Mouse (Mus musculus) spleen, adult 2 months (tissue): ENCODE data around the gene Krt8. TPM values are rescaled to one million over a fixed set of nuclear protein-coding genes. Genes with fewer than 3 reads are reported as not detected.

Source experiments
- DNase-seq, 2 experiments: peaks; one replicate each; pipeline versions ENCODE4 v3.0.0 to v3.0.0-alpha.2; 2012 to 2021; ENCODE audit warnings: low spot score in 2 of 2, low read depth in 1 of 2
- H3K27ac ChIP-seq: fragments of 200-500 bp; 2 replicates; pipeline ENCODE4 v1.5.1; 2012; ENCODE audit warnings: low read length, inconsistent platforms; ENCODE audit not compliant: insufficient read depth
- H3K27me3 ChIP-seq: fragments of 200-500 bp; 2 replicates; pipeline ENCODE4 v1.6.1; 2012; ENCODE audit warnings: mild to moderate bottlenecking, moderate library complexity, low read length, inconsistent platforms; ENCODE audit not compliant: control insufficient read depth, insufficient read depth
- H3K36me3 ChIP-seq: fragments of 200-500 bp; 2 replicates; pipeline ENCODE4 v1.6.1; 2012; ENCODE audit warnings: mild to moderate bottlenecking, low read length, inconsistent platforms; ENCODE audit not compliant: control insufficient read depth, insufficient read depth
- H3K4me1 ChIP-seq: fragments of 200-500 bp; 2 replicates; pipeline ENCODE4 v1.6.1; 2011; ENCODE audit warnings: inconsistent platforms; ENCODE audit not compliant: control insufficient read depth, insufficient read depth, insufficient read length
- H3K4me3 ChIP-seq: fragments of 200-500 bp; 2 replicates; pipeline ENCODE4 v1.5.1; 2011; ENCODE audit warnings: mild to moderate bottlenecking, inconsistent platforms; ENCODE audit not compliant: insufficient read depth, insufficient read length; ENCODE audit errors: extremely low read depth
- CTCF ChIP-seq: fragments of 200-500 bp; IDR thresholded peaks from 2 replicates; pipeline ENCODE4 v1.5.1; 2011; ENCODE audit warnings: mild to moderate bottlenecking, inconsistent platforms; ENCODE audit not compliant: insufficient read depth, insufficient read length, insufficient replicate concordance; ENCODE audit errors: extremely low read depth
- POLR2A ChIP-seq: fragments of 200-500 bp; IDR thresholded peaks from 2 replicates; pipeline ENCODE4 v1.6.1; 2011; ENCODE audit warnings: low read depth, low read length, inconsistent platforms
- WGBS: fragments of 180-500 bp; shearing (Covaris S2); methylation state at CpG from one replicate; pipeline ENCODE4 v1.1.7; 2018; 5-methylcytosine and 5-hydroxymethylcytosine counted together
- polyA plus RNA-seq: library from polyadenylated mRNA; depleted of rRNA; stranded (reverse); fragments of >200 nt; gene quantifications from 2 replicates; pipeline ENCODE4 v1.2.3, GENCODE M21; 2012

Gene Krt8
- polyA plus RNA-seq, 1 experiment: 2.2 TPM

DNA sequence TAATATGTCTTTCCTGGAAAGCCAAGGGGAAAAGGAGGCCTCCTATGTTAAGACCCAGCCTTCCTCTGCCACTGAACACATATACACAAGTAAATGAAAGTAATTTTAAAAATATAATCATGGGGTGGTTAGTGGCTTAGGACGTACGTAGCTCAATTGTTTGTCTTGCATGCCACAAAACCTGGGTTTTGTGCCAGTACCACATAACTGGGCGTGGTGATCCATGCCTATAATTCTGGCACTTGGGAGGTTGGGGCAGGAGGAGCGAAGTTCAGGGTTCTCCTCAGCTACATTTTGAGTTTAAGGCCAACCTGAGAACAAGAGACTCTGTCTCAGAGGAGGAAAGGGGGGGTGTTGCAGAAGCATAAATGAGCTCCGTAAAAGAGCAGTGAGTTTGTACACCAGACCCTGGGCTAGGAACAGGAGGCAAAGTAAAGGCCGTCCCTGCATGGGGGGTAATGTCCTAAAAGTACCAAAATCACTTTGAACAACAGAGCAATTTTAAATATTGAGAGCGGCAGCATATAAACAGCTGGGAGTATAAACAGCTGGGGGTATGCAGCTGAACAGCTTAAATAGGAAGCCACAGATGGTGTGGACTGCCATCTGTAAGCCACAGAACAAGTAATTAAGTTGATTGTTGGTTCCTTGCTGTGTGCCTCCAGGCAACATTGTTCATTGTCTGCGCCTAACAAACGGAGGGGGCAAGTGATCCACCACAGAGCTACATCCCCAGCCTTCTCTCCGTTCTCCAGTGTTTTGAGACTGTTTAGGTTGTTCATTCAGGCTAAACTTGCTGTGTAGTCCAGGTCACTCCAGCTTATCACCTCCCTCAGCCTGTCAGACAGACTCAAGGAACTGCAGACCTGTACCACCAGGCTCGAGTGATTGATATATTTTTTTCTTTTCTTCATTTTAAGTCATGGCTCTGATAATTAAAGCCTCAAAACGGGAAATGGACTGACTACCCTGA is 3.1 kb upstream of the Krt8 start:
- DNase-seq: no peak
- no peak overlapping the region for H3K27ac ChIP-seq
- H3K27me3 ChIP-seq: 0 out of 2 replicates have a peak, but pooled peaks cover 3% of the 10 kb centered on the region
- TF ChIP-seq CTCF: no peak
- H3K4me3 ChIP-seq: no peak overlapping the region
- no peaks in the 10 kb centered on the region for H3K36me3 ChIP-seq
- peaks cover 4% of the 10 kb centered on the region for H3K4me1 ChIP-seq
- 48% methylated on average over 12 of the region's 12 CpGs for WGBS

- TF ChIP-seq POLR2A (no peak), CTCF (no peak)
- no peak for DNase-seq
- no peak overlapping the region for H3K4me3 ChIP-seq
- H3K27ac ChIP-seq: no peak overlapping the region
- no peaks in the 10 kb centered on the region; the same call in 1 of the 2 replicates for H3K4me1 ChIP-seq
- 40% methylated on average over 11 of the region's 11 CpGs for WGBS
- no peaks in the 10 kb centered on the region for H3K36me3 ChIP-seq
- H3K27me3 ChIP-seq: 0 out of 2 replicates have a peak, but pooled peaks cover 3% of the 10 kb centered on the region
Measured at GRCm38 (mm10) chr15:102006317-102006716, 2.0 kb upstream of the Krt8 start.

GRCm38 (mm10) chr15:102005290-102005689 is 1.0 kb upstream of the Krt8 start:
- Histone ChIP-seq H3K4me3 (no peak overlapping the region), H3K36me3 (no peaks in the 10 kb centered on the region), H3K27me3 (0 out of 2 replicates have a peak, but pooled peaks cover 3% of the 10 kb centered on the region), H3K27ac (no peak overlapping the region), H3K4me1 (no peaks in the 10 kb centered on the region; the same call in 1 of the 2 replicates)
- no peak for DNase-seq
- 65% methylated on average over 4 of the region's 4 CpGs for WGBS
- TF ChIP-seq CTCF: no peak
- TF ChIP-seq POLR2A: no peak

- 59% methylated on average over 12 of the region's 12 CpGs for WGBS
- Histone ChIP-seq H3K36me3 (no peaks in the 10 kb centered on the region), H3K4me1 (no peaks in the 10 kb centered on the region; the same call in 1 of the 2 replicates), H3K27me3 (0 out of 2 replicates have a peak, but pooled peaks cover 3% of the 10 kb centered on the region), H3K27ac (no peak overlapping the region), H3K4me3 (no peak overlapping the region)
- TF ChIP-seq CTCF (no peak), POLR2A (no peak)
- DNase-seq: no peak
Measured at GRCm38 (mm10) chr15:102003516-102003915, 766 bp downstream of the Krt8 start.

DNA sequence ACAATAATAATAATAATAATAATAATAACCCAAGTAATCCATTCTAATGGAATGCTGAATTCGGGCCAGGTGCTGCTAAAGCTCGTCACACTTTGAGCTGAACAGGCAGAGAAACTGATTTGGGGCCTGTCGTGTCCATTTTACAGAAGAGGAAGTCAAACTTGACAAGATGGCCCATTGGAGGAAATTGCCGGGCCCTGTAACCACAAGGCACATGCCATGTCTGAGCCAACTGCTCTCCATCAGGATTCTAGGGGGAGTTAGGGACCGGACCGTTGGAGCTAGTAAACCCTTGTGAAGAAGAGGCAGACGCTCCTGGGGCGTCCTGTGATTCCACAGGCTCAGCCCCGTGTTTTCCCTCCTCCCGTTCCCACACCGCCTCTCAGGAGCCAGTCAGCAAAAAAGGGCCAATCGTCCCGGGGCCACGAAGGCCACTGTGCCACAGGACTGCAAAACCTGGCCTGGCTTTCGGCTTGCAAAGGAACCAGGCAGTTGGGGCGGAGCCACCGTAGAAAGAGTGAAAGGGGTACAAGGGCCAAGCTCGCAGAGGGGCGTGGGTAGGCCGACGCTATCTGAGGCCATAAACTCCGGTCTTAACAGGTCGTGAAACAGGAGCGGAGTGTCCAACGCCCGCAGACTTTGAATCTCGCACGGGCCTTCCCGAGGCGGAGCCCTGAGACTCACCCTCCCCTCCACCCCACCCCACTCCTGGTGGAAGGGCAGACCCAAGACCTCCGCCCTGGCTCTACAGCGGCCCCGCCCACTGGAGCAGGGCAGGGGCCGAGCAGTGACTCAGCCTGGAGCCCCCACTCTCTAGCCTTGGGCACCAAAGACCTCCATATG is 1.4 kb downstream of the Krt8 start:
- H3K27ac ChIP-seq: no peak overlapping the region
- H3K4me1 ChIP-seq: no peaks in the 10 kb centered on the region; the same call in 1 of the 2 replicates
- H3K36me3 ChIP-seq: no peaks in the 10 kb centered on the region
- no peak for DNase-seq
- WGBS: 8% methylated on average over 34 of the region's 34 CpGs
- H3K27me3 ChIP-seq: 0 out of 2 replicates have a peak, but pooled peaks cover 3% of the 10 kb centered on the region
- TF ChIP-seq POLR2A (no peak), CTCF (no peak)
- H3K4me3 ChIP-seq: peak overlapping the region; percentile 6; the same call in 1 of the 2 replicates

DNA sequence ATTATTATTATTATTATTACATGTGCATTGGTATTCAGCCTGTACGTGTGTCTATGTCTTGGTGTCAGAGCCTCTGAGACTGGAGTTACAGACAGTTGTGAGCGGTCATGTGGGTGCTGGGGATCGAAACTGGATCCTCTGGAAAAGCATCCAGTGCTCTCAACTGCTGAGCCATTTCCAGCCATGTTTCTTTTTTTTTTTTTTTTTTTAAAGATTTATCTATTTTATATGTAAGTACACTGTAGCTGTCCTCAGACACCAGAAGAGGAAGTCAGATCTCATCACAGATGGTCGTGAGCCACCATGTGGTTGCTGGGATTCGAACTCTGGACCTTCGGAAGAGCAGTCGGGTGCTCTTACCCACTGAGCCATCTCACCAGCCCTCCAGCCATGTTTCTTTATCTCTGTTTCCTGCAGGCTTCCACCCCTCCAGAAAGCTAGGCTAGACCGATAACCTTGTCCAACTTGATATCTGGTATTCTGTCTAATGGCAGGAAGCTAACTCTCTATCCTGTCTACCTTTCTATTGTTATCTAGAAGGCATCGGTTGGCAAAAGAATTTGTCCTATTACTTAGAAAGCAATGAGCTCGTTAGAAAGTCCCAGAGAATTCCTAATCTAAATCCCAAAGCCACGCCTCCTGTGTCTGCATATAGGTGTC is 4.5 kb downstream of the Krt8 start:
- Histone ChIP-seq H3K4me1 (no peaks in the 10 kb centered on the region; the same call in 1 of the 2 replicates), H3K4me3 (no peak overlapping the region), H3K36me3 (no peaks in the 10 kb centered on the region), H3K27ac (no peak overlapping the region), H3K27me3 (0 out of 2 replicates have a peak, but pooled peaks cover 3% of the 10 kb centered on the region)
- 74% methylated on average over 11 of the region's 11 CpGs for WGBS
- no peak for TF ChIP-seq CTCF
- TF ChIP-seq POLR2A: no peak
- DNase-seq: no peak
